Mouse (Mus musculus) embryo, embryonic 9.5 days (tissue): ENCODE measurements around the gene Eif4h.

Source experiments
- DNase-seq: peaks from one replicate; pipeline ENCODE4 v3.0.0-alpha.2; 2017; ENCODE audit errors: extremely low spot score

The Eif4h gene

GRCm38 (mm10) chr5:134639269-134639682 is at the start of gene Eif4h:
TSS of gene Eif4h (minus strand) at chr5:134639490.
- DNase-seq = peak; percentile 98

- peak; percentile 100 for DNase-seq
Measured at GRCm38 (mm10) chr5:134688718-134689284, 49.5 kb upstream of the Eif4h start.

GRCm38 (mm10) chr5:134688086-134688717 is 48.9 kb upstream of the Eif4h start, which contains the start of gene Limk1:
TSS of gene Limk1 (minus strand) at chr5:134688598.
- DNase-seq = peak; percentile 47

GRCm38 (mm10) chr5:134687187-134687586 is 47.9 kb upstream of the Eif4h start:
- DNase-seq = no peak

- DNase-seq = no peak
Measured at GRCm38 (mm10) chr5:134686541-134686940, 47.3 kb upstream of the Eif4h start.

- DNase-seq = no peak
Measured at GRCm38 (mm10) chr5:134684398-134684797, 45.1 kb upstream of the Eif4h start.

- DNase-seq = no peak
Measured at GRCm38 (mm10) chr5:134683813-134684212, 44.5 kb upstream of the Eif4h start.

GRCm38 (mm10) chr5:134680238-134680637 is 40.9 kb upstream of the Eif4h start:
- no peak for DNase-seq

- no peak for DNase-seq
Measured at GRCm38 (mm10) chr5:134678827-134679546, 39.7 kb upstream of the Eif4h start.

- DNase-seq = no peak
Measured at GRCm38 (mm10) chr5:134678031-134678430, 38.7 kb upstream of the Eif4h start.

GRCm38 (mm10) chr5:134677491-134677890 is 38.2 kb upstream of the Eif4h start:
- DNase-seq = no peak

GRCm38 (mm10) chr5:134675956-134676759 is 36.9 kb upstream of the Eif4h start:
- DNase-seq = peak; percentile 84

GRCm38 (mm10) chr5:134674977-134675376 is 35.7 kb upstream of the Eif4h start:
- no peak for DNase-seq

- DNase-seq = no peak
Measured at GRCm38 (mm10) chr5:134672611-134673010, 33.3 kb upstream of the Eif4h start.

GRCm38 (mm10) chr5:134672198-134672516 is 32.9 kb upstream of the Eif4h start:
- DNase-seq = no peak

- no peak for DNase-seq
Measured at GRCm38 (mm10) chr5:134671335-134672197, 32.3 kb upstream of the Eif4h start.

- DNase-seq = no peak
Measured at GRCm38 (mm10) chr5:134669001-134669708, 29.9 kb upstream of the Eif4h start.

GRCm38 (mm10) chr5:134668495-134668894 is 29.2 kb upstream of the Eif4h start:
- DNase-seq = peak; percentile 52

GRCm38 (mm10) chr5:134656708-134657107 is 17.4 kb upstream of the Eif4h start:
- DNase-seq = no peak

GRCm38 (mm10) chr5:134652015-134652414 is 12.7 kb upstream of the Eif4h start:
- DNase-seq = no peak

GRCm38 (mm10) chr5:134650926-134651325 is 11.6 kb upstream of the Eif4h start:
- peak; percentile 24 for DNase-seq
